Mouse (Mus musculus): ENCODE data around the gene Trmt10a. TPM values are rescaled to one million over a fixed set of nuclear protein-coding genes. Genes with fewer than 3 reads are reported as not detected.

Trmt10a gene
- polyA plus RNA-seq, 1 experiment from 2014 or later: 11.2 TPM

DNA sequence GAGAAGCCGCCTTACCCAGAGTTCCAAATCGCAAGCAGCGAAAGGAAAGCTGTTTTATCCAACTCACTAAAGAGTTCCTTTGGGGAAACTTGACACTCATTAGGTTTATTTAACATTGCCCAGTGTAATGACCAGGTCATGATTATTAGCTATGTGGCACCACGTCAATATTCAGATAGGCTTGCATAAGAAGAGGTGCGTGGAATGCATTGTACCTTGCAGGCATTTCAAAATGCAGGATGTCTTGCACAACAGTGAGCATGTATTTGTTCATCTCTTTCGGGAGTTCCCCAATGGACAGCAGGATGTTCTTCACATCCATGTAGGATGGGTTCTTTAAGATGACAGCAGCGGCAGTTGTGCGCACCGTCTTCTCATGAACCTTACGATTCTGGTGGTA is 36.4 kb upstream of the Trmt10a start:
- 91% methylated on average over 10 of the region's 10 CpGs for WGBS
- H3K4me2 ChIP-seq (ENCODE audit: low read depth, low read length): no peak overlapping the region
- DNase-seq (ENCODE audit: low spot score): no peak
- no peaks in the 10 kb centered on the region for H3K36me3 ChIP-seq (ENCODE audit: control insufficient read depth, insufficient read depth, low read length)
- no peak overlapping the region for H3K4me3 ChIP-seq (ENCODE audit: low read depth, low read length)
- H3K27me3 ChIP-seq (replicated peaks; ENCODE audit: control insufficient read depth, insufficient read depth, low read length): no peaks in the 10 kb centered on the region
- ATAC-seq (ENCODE audit: low read depth): no peak
- H3K9me3 ChIP-seq (ENCODE audit: control insufficient read depth, low read length): no peaks in the 10 kb centered on the region
- H3K4me1 ChIP-seq (ENCODE audit: control insufficient read depth, insufficient read depth, low read length): no peaks in the 10 kb centered on the region
- no peak overlapping the region for H3K9ac ChIP-seq (ENCODE audit: low read depth, low read length)
- H3K27ac ChIP-seq (replicated peaks; ENCODE audit: low read depth, low read length): no peak overlapping the region

DNA sequence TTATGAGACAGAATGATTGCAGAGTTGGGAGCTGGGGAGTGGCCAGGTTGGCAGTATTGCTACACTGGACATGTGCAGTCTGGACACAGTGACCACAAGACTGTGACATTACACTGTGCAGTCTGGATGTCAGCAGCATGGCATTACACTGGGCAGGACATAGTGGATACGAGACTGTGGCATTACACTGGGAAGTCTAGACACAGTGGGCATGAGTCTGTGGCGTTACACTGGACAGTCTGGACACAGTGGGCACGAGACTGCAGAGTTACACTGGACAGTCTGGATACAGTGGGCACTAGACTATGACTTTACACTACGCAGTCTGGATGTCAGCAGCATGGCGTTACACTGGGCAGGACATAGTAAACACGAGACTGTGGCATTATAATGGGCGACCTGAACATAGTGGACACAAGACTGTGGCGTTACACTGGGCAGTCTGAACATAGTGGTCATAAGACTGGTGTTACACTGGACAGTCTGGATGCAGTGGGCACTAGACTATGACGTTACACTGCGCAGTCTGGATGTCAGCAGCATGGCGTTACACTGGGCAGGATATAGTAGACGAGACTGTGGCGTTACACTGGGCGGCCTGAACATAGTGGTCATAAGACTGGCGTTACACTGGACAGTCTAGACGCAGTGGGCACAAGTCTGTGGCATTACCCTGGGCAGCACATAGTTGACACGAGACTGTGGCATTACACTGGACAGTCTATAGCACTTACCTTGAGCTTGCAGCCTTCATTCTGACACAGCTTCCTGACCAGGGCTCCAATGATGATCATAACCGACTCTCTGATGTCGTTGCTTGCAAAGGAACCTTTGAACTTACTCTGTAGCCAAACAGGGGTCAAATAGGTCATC is 32.1 kb upstream of the Trmt10a start:
- H3K27ac ChIP-seq (replicated peaks; ENCODE audit: low read depth, low read length): no peak overlapping the region
- DNase-seq (ENCODE audit: low spot score): no peak
- H3K9ac ChIP-seq (ENCODE audit: low read depth, low read length): no peak overlapping the region
- WGBS: 90% methylated on average over 19 of the region's 19 CpGs
- H3K36me3 ChIP-seq (ENCODE audit: control insufficient read depth, insufficient read depth, low read length): no peaks in the 10 kb centered on the region
- no peaks in the 10 kb centered on the region for H3K27me3 ChIP-seq (replicated peaks; ENCODE audit: control insufficient read depth, insufficient read depth, low read length)
- ATAC-seq (ENCODE audit: low read depth): no peak
- H3K4me2 ChIP-seq (ENCODE audit: low read depth, low read length): no peak overlapping the region
- no peaks in the 10 kb centered on the region for H3K4me1 ChIP-seq (ENCODE audit: control insufficient read depth, insufficient read depth, low read length)
- H3K4me3 ChIP-seq (ENCODE audit: low read depth, low read length): no peak overlapping the region
- no peaks in the 10 kb centered on the region for H3K9me3 ChIP-seq (ENCODE audit: control insufficient read depth, low read length)

DNA sequence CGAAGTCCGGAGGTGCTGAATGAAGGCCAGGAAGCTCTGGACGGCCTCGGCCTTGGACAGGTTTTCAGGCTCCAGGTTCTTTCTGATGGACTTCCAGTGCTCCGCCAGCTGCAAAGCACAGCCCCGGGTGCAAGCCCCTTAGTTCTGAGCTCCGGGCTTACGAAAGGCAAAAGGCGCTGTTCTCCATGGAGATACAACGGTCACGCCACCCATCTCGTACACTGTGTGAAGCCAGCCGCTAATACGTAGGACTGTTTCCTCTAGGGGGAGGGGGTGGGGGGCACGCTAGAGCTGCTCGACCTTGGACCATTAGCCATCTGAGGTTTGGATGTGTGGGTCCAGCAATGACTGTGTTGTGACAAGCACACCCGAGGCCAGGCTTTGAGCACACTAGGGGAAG is 29.1 kb upstream of the Trmt10a start:
- no peak for DNase-seq (ENCODE audit: low spot score)
- no peak overlapping the region for H3K9ac ChIP-seq (ENCODE audit: low read depth, low read length)
- ATAC-seq (ENCODE audit: low read depth): no peak
- no peaks in the 10 kb centered on the region for H3K4me1 ChIP-seq (ENCODE audit: control insufficient read depth, insufficient read depth, low read length)
- no peaks in the 10 kb centered on the region for H3K27me3 ChIP-seq (replicated peaks; ENCODE audit: control insufficient read depth, insufficient read depth, low read length)
- H3K4me2 ChIP-seq (ENCODE audit: low read depth, low read length): no peak overlapping the region
- H3K9me3 ChIP-seq (ENCODE audit: control insufficient read depth, low read length): no peaks in the 10 kb centered on the region
- WGBS: 82% methylated on average over 17 of the region's 17 CpGs
- H3K27ac ChIP-seq (replicated peaks; ENCODE audit: low read depth, low read length): no peak overlapping the region
- H3K36me3 ChIP-seq (ENCODE audit: control insufficient read depth, insufficient read depth, low read length): no peaks in the 10 kb centered on the region
- no peak overlapping the region for H3K4me3 ChIP-seq (ENCODE audit: low read depth, low read length)

DNA sequence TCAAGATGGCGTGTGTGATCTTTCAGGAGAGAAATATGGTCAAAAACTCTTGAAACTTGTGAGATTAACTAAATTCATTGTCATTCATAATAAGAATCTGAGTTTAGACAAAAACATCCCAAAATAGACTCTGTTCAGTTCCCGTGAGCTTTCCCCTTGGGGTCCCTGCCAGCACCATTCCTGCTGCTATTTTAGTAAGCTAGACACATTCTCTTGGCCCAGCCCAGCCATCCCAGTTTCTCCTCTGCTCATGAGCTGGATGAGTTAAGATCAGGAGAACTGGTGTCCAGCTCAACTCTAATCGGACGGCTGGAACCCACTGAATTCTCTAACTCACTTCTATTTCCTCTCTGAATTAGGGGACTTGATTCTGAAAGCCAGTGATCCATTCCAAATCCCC is 26.4 kb upstream of the Trmt10a start:
- 84% methylated on average over 4 of the region's 4 CpGs for WGBS
- Histone ChIP-seq H3K9me3 (ENCODE audit: control insufficient read depth, low read length) (no peaks in the 10 kb centered on the region), H3K27ac (replicated peaks; ENCODE audit: low read depth, low read length) (no peak overlapping the region), H3K36me3 (ENCODE audit: control insufficient read depth, insufficient read depth, low read length) (no peaks in the 10 kb centered on the region), H3K4me1 (ENCODE audit: control insufficient read depth, insufficient read depth, low read length) (no peaks in the 10 kb centered on the region), H3K9ac (ENCODE audit: low read depth, low read length) (no peak overlapping the region), H3K27me3 (replicated peaks; ENCODE audit: control insufficient read depth, insufficient read depth, low read length) (no peaks in the 10 kb centered on the region), H3K4me3 (ENCODE audit: low read depth, low read length) (no peak overlapping the region), H3K4me2 (ENCODE audit: low read depth, low read length) (no peak overlapping the region)
- DNase-seq (ENCODE audit: low spot score) (no peak), ATAC-seq (ENCODE audit: low read depth) (no peak)

DNA sequence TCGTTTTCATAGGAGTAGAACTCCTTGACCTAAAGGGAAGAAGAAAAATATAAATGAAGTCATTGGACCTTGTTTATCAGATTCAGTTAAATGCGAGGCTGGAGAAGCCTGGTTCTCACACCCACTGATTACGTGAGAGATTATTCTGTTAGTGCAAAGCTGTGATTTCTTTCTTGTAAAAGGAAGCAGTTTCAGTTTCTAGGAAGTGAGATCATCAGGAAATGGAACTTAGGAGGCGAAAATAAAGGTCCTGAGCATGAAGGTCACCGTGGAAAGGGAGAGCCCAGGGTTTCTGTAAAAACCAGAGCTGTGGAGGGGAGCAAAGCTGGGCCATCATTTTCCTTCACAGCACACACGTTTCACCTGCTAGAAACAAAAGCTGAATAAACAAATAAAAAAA is 24.9 kb upstream of the Trmt10a start:
- Histone ChIP-seq H3K36me3 (ENCODE audit: control insufficient read depth, insufficient read depth, low read length) (no peaks in the 10 kb centered on the region), H3K4me2 (ENCODE audit: low read depth, low read length) (no peak overlapping the region), H3K9ac (ENCODE audit: low read depth, low read length) (no peak overlapping the region), H3K9me3 (ENCODE audit: control insufficient read depth, low read length) (no peaks in the 10 kb centered on the region), H3K4me1 (ENCODE audit: control insufficient read depth, insufficient read depth, low read length) (no peaks in the 10 kb centered on the region), H3K4me3 (ENCODE audit: low read depth, low read length) (no peak overlapping the region), H3K27me3 (replicated peaks; ENCODE audit: control insufficient read depth, insufficient read depth, low read length) (no peaks in the 10 kb centered on the region), H3K27ac (replicated peaks; ENCODE audit: low read depth, low read length) (no peak overlapping the region)
- 76% methylated on average over 6 of the region's 6 CpGs for WGBS
- DNase-seq (ENCODE audit: low spot score) (no peak), ATAC-seq (ENCODE audit: low read depth) (no peak)

DNA sequence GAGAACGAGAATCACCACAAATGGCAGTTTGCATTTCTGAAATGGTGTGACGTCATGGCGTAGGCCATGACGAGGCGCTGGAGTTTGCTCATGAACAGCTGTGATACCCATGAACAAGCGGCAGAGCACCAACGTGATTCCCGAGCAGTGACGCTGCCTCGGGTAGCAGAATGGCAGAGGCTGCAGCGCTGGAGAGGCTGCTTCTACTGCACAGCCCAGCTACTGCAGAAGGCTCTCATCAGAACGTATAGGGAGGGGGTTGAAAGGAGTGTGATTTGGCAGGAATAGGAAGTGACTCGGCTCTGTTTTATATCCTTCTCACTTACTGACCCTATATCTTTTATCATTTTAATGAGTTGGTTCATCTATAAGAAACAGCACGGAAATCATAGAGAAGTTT is 24.4 kb upstream of the Trmt10a start:
- no peaks in the 10 kb centered on the region for H3K36me3 ChIP-seq (ENCODE audit: control insufficient read depth, insufficient read depth, low read length)
- H3K4me2 ChIP-seq (ENCODE audit: low read depth, low read length): no peak overlapping the region
- no peak overlapping the region for H3K9ac ChIP-seq (ENCODE audit: low read depth, low read length)
- no peaks in the 10 kb centered on the region for H3K4me1 ChIP-seq (ENCODE audit: control insufficient read depth, insufficient read depth, low read length)
- H3K9me3 ChIP-seq (ENCODE audit: control insufficient read depth, low read length): no peaks in the 10 kb centered on the region
- no peaks in the 10 kb centered on the region for H3K27me3 ChIP-seq (replicated peaks; ENCODE audit: control insufficient read depth, insufficient read depth, low read length)
- WGBS: 80% methylated on average over 14 of the region's 14 CpGs
- H3K27ac ChIP-seq (replicated peaks; ENCODE audit: low read depth, low read length): no peak overlapping the region
- no peak overlapping the region for H3K4me3 ChIP-seq (ENCODE audit: low read depth, low read length)
- DNase-seq (ENCODE audit: low spot score) (no peak), ATAC-seq (ENCODE audit: low read depth) (no peak)

DNA sequence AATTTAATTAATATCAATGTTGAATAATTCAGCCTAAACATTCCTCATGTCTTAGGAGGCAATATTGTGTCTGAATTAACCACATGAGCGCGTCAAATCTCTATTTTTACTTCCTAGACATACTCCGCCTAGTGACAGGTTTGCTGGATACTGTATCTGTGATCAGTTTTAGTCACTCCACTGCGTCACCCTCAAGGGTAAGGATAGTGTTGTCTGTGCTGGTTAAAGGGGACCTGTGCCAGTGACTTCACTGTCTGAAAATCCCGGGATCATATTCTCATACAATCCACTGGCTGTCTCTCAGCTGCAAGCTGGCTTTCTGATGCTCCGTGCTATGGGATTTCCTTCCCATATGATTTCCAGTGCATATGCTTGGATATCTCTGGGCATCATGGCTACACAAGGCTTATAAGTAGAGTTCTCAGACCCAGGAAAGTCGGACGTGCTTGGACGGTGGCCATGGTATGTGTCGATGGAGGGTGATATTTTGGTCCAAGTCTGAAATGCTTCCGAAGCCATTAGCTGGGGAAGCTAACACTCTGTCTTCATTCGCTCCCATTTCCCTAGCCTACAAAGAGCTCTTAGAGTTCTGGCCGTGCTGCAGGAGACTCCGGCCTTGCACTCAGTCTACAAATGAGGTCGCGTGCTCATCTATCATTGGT is 23.7 kb upstream of the Trmt10a start:
- Histone ChIP-seq H3K4me1 (ENCODE audit: control insufficient read depth, insufficient read depth, low read length) (no peaks in the 10 kb centered on the region), H3K36me3 (ENCODE audit: control insufficient read depth, insufficient read depth, low read length) (no peaks in the 10 kb centered on the region), H3K4me2 (ENCODE audit: low read depth, low read length) (no peak overlapping the region), H3K27me3 (replicated peaks; ENCODE audit: control insufficient read depth, insufficient read depth, low read length) (no peaks in the 10 kb centered on the region), H3K9me3 (ENCODE audit: control insufficient read depth, low read length) (no peaks in the 10 kb centered on the region), H3K4me3 (ENCODE audit: low read depth, low read length) (no peak overlapping the region), H3K9ac (ENCODE audit: low read depth, low read length) (no peak overlapping the region), H3K27ac (replicated peaks; ENCODE audit: low read depth, low read length) (no peak overlapping the region)
- ATAC-seq (ENCODE audit: low read depth) (no peak; the same call in 1 of the 2 replicates), DNase-seq (ENCODE audit: low spot score) (peak; percentile 53)
- 83% methylated on average over 16 of the region's 16 CpGs for WGBS

DNA sequence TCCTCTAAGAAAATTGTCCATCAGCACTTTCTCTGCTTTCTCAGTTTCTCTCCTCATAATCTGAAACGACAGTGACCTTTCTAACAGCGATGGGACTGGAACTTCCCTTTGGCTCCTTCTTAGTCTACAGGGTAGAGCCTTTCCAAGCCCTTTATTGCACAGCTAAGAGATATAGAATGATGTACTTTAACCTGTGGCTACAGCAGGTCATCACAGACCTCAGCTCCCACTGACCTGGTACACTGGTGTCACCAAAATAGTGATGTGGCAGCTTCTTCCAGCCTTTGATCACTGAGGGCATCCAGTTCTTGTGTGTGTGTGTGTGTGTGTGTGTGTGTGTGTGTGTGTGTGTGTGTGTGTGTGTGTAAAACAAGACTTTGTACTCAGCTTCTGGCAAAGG is 21.8 kb upstream of the Trmt10a start:
- 96% methylated on average over 2 of the region's 2 CpGs for WGBS
- no peaks in the 10 kb centered on the region for H3K9me3 ChIP-seq (ENCODE audit: control insufficient read depth, low read length)
- no peaks in the 10 kb centered on the region for H3K4me1 ChIP-seq (ENCODE audit: control insufficient read depth, insufficient read depth, low read length)
- H3K4me3 ChIP-seq (ENCODE audit: low read depth, low read length): no peak overlapping the region
- H3K27ac ChIP-seq (replicated peaks; ENCODE audit: low read depth, low read length): no peak overlapping the region
- DNase-seq (ENCODE audit: low spot score): no peak
- no peak overlapping the region for H3K9ac ChIP-seq (ENCODE audit: low read depth, low read length)
- H3K4me2 ChIP-seq (ENCODE audit: low read depth, low read length): no peak overlapping the region
- H3K27me3 ChIP-seq (replicated peaks; ENCODE audit: control insufficient read depth, insufficient read depth, low read length): no peaks in the 10 kb centered on the region
- no peak for ATAC-seq (ENCODE audit: low read depth)
- H3K36me3 ChIP-seq (ENCODE audit: control insufficient read depth, insufficient read depth, low read length): no peaks in the 10 kb centered on the region

DNA sequence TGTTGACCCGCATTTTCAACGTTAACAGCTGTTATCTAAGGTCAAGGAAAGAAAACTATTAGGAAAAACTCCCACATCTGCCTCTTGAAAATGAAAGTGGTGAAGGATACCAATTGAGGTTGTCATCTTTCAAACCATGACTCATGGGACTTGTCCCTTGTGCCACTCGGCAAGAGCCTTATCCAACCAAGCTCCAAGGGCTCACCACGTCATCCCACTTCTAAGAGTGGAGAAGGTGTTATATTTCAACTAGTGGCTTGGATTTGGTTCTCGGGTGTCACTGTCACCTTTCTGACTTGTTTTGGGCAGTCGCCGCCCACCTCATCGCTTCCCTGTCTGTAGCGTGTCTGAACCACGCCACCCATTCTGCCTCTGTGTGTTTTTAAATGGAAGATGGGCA is 19.4 kb upstream of the Trmt10a start:
- 74% methylated on average over 10 of the region's 10 CpGs for WGBS
- no peaks in the 10 kb centered on the region for H3K36me3 ChIP-seq (ENCODE audit: control insufficient read depth, insufficient read depth, low read length)
- DNase-seq (ENCODE audit: low spot score): no peak
- ATAC-seq (ENCODE audit: low read depth): no peak
- no peak overlapping the region for H3K4me3 ChIP-seq (ENCODE audit: low read depth, low read length)
- no peaks in the 10 kb centered on the region for H3K27me3 ChIP-seq (replicated peaks; ENCODE audit: control insufficient read depth, insufficient read depth, low read length)
- H3K9ac ChIP-seq (ENCODE audit: low read depth, low read length): no peak overlapping the region
- no peaks in the 10 kb centered on the region for H3K4me1 ChIP-seq (ENCODE audit: control insufficient read depth, insufficient read depth, low read length)
- no peak overlapping the region for H3K27ac ChIP-seq (replicated peaks; ENCODE audit: low read depth, low read length)
- H3K9me3 ChIP-seq (ENCODE audit: control insufficient read depth, low read length): no peaks in the 10 kb centered on the region
- no peak overlapping the region for H3K4me2 ChIP-seq (ENCODE audit: low read depth, low read length)
